Mouse (Mus musculus) neural tube, embryonic 12.5 days (tissue): ENCODE data around the gene Arrdc2. TPM values are rescaled to one million over a fixed set of nuclear protein-coding genes. Genes with fewer than 3 reads are reported as not detected.

Experiments used
- ATAC-seq: fragments of 200-750 bp; cut with Nextera tagmentation; 2 replicates; pipeline ENCODE4 v1.8.0; 2017; ENCODE audit warnings: low read depth, mild to moderate bottlenecking, moderate TSS enrichment, moderate library complexity; ENCODE audit not compliant: low FRiP score
- H3K27ac ChIP-seq: fragments of 300-500 bp; sonication (generic); 2 replicates; pipeline ENCODE4 v1.5.1; 2016
- H3K27me3 ChIP-seq: fragments of 300-500 bp; sonication (generic); replicated peaks from 2 replicates; pipeline ENCODE4 v1.6.1; 2016; ENCODE audit warnings: mild to moderate bottlenecking
- H3K36me3 ChIP-seq: fragments of 300-500 bp; sonication (generic); 2 replicates; pipeline ENCODE4 v1.6.1; 2016; ENCODE audit warnings: mild to moderate bottlenecking
- H3K4me1 ChIP-seq: fragments of 300-500 bp; sonication (generic); 2 replicates; pipeline ENCODE4 v1.6.1; 2016
- H3K4me2 ChIP-seq: fragments of 300-500 bp; sonication (generic); replicated peaks from 2 replicates; pipeline ENCODE4 v1.6.1; 2016; ENCODE audit warnings: mild to moderate bottlenecking
- H3K4me3 ChIP-seq: fragments of 300-500 bp; sonication (generic); 2 replicates; pipeline ENCODE4 v1.5.1; 2016
- H3K9ac ChIP-seq: fragments of 300-500 bp; sonication (generic); 2 replicates; pipeline ENCODE4 v1.6.1; 2016; ENCODE audit warnings: mild to moderate bottlenecking
- H3K9me3 ChIP-seq: fragments of 300-500 bp; sonication (generic); 2 replicates; pipeline ENCODE4 v1.6.1; 2016; ENCODE audit warnings: mild to moderate bottlenecking
- WGBS: fragments of 180-500 bp; shearing (Covaris S2); methylation state at CpG from one replicate; pipeline ENCODE4 v1.1.7; 2016; 5-methylcytosine and 5-hydroxymethylcytosine counted together
- polyA plus RNA-seq: library from polyadenylated mRNA; unstranded; fragments of >200 nt; fragmentation: Nextera tagmentation; extraction: Ambion mirVana; gene quantifications from 2 replicates; pipeline ENCODE4 v1.2.1, GENCODE M21; 2016

The Arrdc2 gene
- 9.7 and 10.2 TPM in 2 replicates for polyA plus RNA-seq

DNA sequence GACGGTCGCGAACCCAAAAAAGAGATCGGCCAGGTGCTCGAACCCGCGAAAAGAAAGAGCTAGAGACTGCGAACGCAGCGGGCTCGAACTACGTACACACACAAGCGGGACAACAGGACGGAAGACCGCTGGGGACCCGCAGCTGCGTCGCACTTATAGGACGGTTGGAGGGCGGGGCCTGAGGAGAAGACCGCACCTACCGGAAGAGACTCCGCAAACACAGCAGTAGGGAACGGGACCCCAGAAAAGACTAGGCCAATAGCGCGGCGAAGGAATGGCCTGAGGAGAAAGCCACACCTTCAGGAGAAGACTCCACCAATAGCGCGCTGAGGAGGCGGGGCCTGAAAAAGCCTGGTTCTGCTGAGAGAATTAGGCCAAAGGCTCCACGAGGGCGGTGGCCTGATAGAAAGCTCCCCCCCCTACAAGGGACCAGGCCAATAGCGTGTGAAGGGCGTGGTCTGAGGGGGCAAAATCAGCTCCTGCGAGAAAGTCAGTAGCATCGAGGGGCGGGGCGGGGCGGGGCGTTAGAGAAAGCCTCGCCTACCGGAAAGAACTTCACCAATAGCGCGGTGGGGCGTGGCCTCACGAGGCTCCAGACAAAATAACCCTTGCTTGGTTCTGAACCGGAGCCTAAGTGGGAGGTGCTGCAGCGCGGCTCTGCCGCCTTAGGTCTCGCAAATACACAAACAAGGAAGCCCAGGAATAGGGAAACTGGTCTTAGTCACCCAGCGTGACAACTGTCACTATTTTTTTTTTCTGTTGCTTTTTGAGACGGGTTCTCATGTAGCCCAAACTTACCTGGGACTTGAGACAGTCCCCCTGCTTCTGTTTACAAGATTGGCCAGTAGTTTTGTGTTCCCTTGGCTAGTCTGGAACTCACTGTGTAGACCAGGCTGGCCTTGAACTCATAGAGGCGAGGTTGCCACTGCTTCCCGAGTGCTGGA is at the start of gene Arrdc2:
Gene Arrdc2, minus strand, starts transcription at position 313 of the 944 bp plus-strand sequence.
- Histone ChIP-seq H3K4me3 (peak within 1 kb of the TSS; percentile 57), H3K27ac (peak within 1 kb of the TSS; percentile 42; the same call in 1 of the 2 replicates), H3K4me1 (peaks cover 10% of the 10 kb centered on the region), H3K36me3 (peaks cover 13% of the 10 kb centered on the region; the same call in 1 of the 2 replicates), H3K27me3 (no peaks in the 10 kb centered on the region), H3K4me2 (peak within 1 kb of the TSS; percentile 78), H3K9me3 (no peaks in the 10 kb centered on the region), H3K9ac (peak within 1 kb of the TSS; percentile 79)
- 3% methylated on average over 55 of the region's 55 CpGs for WGBS
- peak; percentile 94 for ATAC-seq

DNA sequence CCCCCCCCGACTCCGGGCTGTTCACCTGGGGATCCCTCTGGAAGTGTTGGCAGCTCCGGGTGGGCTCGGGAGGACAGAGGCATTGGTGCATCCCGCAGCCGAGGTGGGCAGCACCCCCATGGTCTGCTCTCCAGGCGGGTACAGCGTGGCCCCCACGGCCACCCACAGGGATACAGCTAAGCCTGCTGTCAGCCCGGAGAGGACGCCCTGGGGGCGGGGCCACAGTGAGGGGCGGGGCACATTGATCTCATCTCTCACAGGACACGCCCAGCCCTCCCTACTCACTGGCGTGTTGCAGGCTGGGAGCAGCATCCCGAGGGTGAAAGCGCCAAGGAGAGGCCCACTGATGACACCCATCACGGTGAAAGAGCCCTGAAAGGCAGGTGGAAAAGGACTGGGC is 48.1 kb upstream of the Arrdc2 start:
- 5% methylated on average over 18 of the region's 18 CpGs for WGBS
- peaks cover 54% of the 10 kb centered on the region for H3K27me3 ChIP-seq
- H3K4me1 ChIP-seq: peaks cover 15% of the 10 kb centered on the region
- peak overlapping the region; percentile 49 for H3K4me2 ChIP-seq
- no peak overlapping the region for H3K27ac ChIP-seq
- H3K4me3 ChIP-seq: peak overlapping the region; percentile 22; the same call in 1 of the 2 replicates
- ATAC-seq: peak; percentile 64
- 0 out of 2 replicates have a peak, but pooled peaks cover 2% of the 10 kb centered on the region for H3K36me3 ChIP-seq
- H3K9me3 ChIP-seq: no peaks in the 10 kb centered on the region
- H3K9ac ChIP-seq: peak overlapping the region; percentile 35; the same call in 1 of the 2 replicates

DNA sequence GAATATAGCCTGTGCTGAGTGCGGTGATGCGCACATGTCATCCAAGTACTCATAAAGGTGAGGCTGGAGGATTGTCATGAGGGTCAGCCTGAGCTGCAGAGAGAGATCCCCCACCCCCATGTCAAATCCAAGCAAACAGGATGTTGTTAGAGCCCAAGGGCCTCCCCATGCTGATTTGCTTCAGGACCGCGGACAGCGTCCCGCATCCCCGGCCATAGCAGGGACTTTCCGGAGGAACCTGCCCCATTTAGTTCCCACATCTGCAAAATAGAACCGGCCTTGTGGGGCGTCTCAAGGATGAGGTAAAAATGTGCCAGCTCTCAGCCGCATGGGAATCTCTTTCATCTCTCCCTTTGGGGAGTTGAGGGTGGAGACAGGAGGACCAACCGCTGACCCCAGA is 46.1 kb upstream of the Arrdc2 start:
- Histone ChIP-seq H3K27me3 (peaks cover 34% of the 10 kb centered on the region), H3K36me3 (no peaks in the 10 kb centered on the region), H3K4me1 (peaks cover 6% of the 10 kb centered on the region; the same call in 1 of the 2 replicates), H3K4me3 (no peak overlapping the region), H3K27ac (no peak overlapping the region), H3K9ac (no peak overlapping the region), H3K4me2 (no peak overlapping the region), H3K9me3 (no peaks in the 10 kb centered on the region)
- ATAC-seq: no peak
- 14% methylated on average over 12 of the region's 12 CpGs for WGBS

DNA sequence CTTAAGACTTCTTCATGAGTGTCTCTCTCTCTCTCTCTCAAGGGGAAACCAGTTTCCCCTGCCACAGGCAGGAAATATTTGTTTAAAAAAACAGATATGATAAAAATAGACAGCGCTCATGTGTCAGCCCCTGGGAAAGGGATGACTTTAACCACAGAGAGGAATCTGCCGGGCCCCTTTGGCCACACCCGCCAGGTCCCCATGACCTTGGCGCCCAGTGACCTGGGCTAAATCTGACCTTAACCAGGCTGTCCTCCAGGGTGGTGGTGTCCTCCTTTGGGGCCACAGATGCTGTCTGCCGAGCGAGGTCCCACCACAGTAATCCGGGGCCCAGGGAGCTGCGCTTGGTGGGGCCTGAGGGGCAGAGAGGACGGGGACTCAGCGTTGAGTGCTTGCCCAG is 45.2 kb upstream of the Arrdc2 start:
- no peak overlapping the region for H3K4me3 ChIP-seq
- 90% methylated on average over 10 of the region's 10 CpGs for WGBS
- no peak for ATAC-seq

DNA sequence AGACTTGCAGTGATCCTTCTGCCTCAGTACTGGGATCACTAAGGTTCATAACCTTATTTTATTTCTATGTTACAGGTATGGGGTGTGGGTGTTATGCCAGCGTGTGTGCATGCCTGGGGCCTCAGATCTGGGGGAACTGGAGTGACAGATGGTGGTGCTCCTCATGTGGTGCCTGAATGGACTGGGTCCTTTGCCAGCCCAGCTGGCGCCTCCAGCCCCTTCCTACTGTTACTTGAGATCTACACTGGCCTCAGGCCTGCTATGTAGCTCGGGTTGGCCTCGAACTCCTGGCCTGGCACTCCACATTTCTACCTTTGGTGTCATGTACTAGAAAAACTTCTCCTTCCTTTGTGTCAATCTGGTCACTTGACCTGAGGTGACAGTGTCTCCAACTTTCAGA is 44.7 kb upstream of the Arrdc2 start:
- no peak for ATAC-seq
- Histone ChIP-seq H3K9ac (no peak overlapping the region), H3K27me3 (peaks cover 27% of the 10 kb centered on the region), H3K36me3 (no peaks in the 10 kb centered on the region), H3K4me3 (no peak overlapping the region), H3K27ac (no peak overlapping the region), H3K4me1 (peaks cover 13% of the 10 kb centered on the region; the same call in 1 of the 2 replicates), H3K9me3 (no peaks in the 10 kb centered on the region), H3K4me2 (no peak overlapping the region)
- 79% methylated on average over 4 of the region's 4 CpGs for WGBS

More for the DNA sequence above, 45.2 kb upstream of the Arrdc2 start:
- no peaks in the 10 kb centered on the region for H3K36me3 ChIP-seq
- H3K4me2 ChIP-seq: no peak overlapping the region
- no peaks in the 10 kb centered on the region for H3K9me3 ChIP-seq
- no peak overlapping the region for H3K27ac ChIP-seq
- H3K9ac ChIP-seq: no peak overlapping the region
- peaks cover 12% of the 10 kb centered on the region; the same call in 1 of the 2 replicates for H3K4me1 ChIP-seq
- H3K27me3 ChIP-seq: peaks cover 32% of the 10 kb centered on the region

DNA sequence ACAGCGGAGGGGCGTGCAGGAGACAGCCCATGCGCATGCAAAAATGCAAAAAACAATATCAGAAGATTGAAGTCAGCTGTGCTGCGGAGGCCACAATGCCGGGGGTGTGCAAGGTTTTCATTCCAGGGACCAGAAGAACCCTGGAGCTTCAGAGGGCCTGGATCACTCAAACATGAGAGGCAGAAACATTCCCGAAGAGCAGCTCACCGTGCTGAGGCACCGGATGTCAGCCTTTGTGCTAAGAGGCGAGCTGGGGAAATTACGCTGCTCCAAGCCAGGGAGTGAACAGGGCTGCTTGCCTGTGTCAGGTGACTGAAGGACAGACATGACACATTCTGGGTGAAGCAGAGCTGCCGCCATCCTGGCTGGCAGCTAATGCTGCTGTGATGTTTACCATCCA is 41.0 kb upstream of the Arrdc2 start:
- peaks cover 7% of the 10 kb centered on the region; the same call in 1 of the 2 replicates for H3K4me1 ChIP-seq
- no peak overlapping the region for H3K4me2 ChIP-seq
- peaks cover 7% of the 10 kb centered on the region; the same call in 1 of the 2 replicates for H3K27me3 ChIP-seq
- no peaks in the 10 kb centered on the region for H3K36me3 ChIP-seq
- no peak for ATAC-seq
- WGBS: 32% methylated on average over 11 of the region's 11 CpGs
- no peak overlapping the region for H3K9ac ChIP-seq
- H3K27ac ChIP-seq: no peak overlapping the region
- H3K9me3 ChIP-seq: no peaks in the 10 kb centered on the region
- H3K4me3 ChIP-seq: no peak overlapping the region

DNA sequence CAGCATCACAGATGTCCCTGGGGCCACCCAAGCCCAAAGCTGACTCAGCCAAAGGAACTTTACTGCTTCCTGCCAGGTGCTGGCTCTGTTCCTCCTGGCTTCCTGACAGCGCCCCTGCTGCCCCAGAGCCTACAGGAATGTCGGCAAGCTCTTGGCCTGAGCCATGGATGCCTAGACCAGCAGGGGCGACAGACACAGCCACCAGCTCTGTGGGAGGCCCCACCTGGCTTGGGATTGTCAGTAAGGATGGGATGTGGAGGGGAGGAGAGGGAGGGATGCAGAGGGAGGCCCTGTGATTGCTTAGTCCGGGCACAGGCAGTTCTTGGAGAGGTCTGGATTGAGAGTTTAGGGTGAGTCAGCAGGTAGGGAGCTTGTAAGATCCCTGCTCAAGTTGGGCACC is 40.6 kb upstream of the Arrdc2 start:
- 11% methylated on average over 4 of the region's 4 CpGs for WGBS
- Histone ChIP-seq H3K27ac (no peak overlapping the region), H3K36me3 (no peaks in the 10 kb centered on the region), H3K4me1 (peaks cover 7% of the 10 kb centered on the region; the same call in 1 of the 2 replicates), H3K9ac (0 out of 2 replicates have a peak overlapping the region, but pooled peaks have one; percentile 21), H3K27me3 (peaks cover 7% of the 10 kb centered on the region; the same call in 1 of the 2 replicates), H3K9me3 (no peaks in the 10 kb centered on the region), H3K4me2 (no peak overlapping the region), H3K4me3 (no peak overlapping the region)
- no peak for ATAC-seq

DNA sequence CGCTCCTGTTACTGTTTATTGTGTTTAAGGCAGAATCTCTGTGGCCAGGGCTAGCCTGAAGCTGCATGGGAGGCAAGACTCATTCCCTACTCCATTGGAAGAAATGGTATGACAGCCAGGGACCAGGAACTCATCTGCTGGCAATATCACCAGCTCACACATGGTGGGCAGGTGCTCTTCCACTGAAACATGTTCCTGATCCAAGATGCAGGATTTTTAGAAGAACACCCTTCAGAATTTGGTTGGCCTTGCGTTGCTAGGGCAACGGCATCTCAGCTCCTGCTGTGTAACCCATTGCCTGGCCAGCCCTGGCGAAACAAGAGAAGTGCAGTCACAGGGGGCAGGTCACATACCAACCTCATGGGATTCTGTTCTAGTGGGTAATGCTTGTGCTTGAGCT is 40.0 kb upstream of the Arrdc2 start:
- ATAC-seq: no peak
- no peak overlapping the region for H3K9ac ChIP-seq
- no peaks in the 10 kb centered on the region for H3K36me3 ChIP-seq
- no peaks in the 10 kb centered on the region for H3K9me3 ChIP-seq
- H3K4me2 ChIP-seq: no peak overlapping the region
- WGBS: 52% methylated on average over 4 of the region's 4 CpGs
- H3K4me1 ChIP-seq: peaks cover 7% of the 10 kb centered on the region; the same call in 1 of the 2 replicates
- H3K27me3 ChIP-seq: 0 out of 2 replicates have a peak, but pooled peaks cover 7% of the 10 kb centered on the region
- no peak overlapping the region for H3K4me3 ChIP-seq
- H3K27ac ChIP-seq: no peak overlapping the region

DNA sequence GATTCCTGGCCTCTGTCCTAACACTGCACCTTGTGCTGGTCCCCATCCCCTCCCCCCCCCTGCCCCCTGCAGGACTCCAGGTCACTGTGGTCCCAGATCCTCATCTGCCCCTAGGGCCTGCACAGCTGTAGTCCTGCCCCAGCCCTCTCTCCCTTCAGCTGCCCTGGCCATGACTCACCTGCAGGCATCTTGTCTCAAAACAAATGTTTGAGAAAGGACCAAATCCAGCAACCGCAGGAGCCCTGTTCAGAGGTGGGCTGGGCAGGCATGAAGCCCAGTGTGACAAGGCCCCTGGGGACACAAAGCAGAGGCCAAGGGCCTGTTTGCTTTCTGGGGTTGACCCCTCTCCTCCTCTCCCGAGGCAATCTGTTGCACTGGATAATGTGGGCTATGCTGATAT is 38.7 kb upstream of the Arrdc2 start:
- 69% methylated on average over 2 of the region's 2 CpGs for WGBS
- H3K9ac ChIP-seq: no peak overlapping the region
- no peak for ATAC-seq

DNA sequence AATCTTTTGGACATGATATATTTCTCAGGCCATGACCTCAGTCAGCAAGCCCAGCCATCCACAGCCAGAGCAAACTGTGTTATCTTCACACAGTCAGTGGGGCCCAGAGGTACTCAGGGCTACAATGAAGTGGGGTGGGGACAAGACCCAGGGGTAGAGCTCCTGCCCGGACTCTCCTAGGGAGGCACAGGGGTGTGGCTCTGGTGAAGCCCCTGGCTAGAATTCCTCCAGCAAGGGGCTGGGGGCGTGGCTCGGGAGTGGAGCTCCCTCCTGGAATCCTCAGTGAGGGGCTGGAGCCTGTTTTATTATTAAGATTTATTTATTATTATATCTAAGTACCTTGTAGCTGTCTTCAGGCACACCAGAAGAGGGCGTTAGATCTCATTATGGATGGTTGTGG is 36.9 kb upstream of the Arrdc2 start:
- no peak for ATAC-seq
- Histone ChIP-seq H3K36me3 (no peaks in the 10 kb centered on the region), H3K9me3 (no peaks in the 10 kb centered on the region), H3K27ac (no peak overlapping the region), H3K4me3 (no peak overlapping the region), H3K4me1 (peaks cover 20% of the 10 kb centered on the region; the same call in 1 of the 2 replicates), H3K9ac (no peak overlapping the region), H3K4me2 (no peak overlapping the region), H3K27me3 (0 out of 2 replicates have a peak, but pooled peaks cover 7% of the 10 kb centered on the region)
- WGBS: 76% methylated on average over 4 of the region's 4 CpGs

More for the DNA sequence above, 38.7 kb upstream of the Arrdc2 start:
- H3K4me2 ChIP-seq: no peak overlapping the region
- H3K4me1 ChIP-seq: peaks cover 7% of the 10 kb centered on the region; the same call in 1 of the 2 replicates
- H3K36me3 ChIP-seq: no peaks in the 10 kb centered on the region
- 0 out of 2 replicates have a peak, but pooled peaks cover 7% of the 10 kb centered on the region for H3K27me3 ChIP-seq
- H3K27ac ChIP-seq: no peak overlapping the region
- H3K9me3 ChIP-seq: no peaks in the 10 kb centered on the region
- no peak overlapping the region for H3K4me3 ChIP-seq

DNA sequence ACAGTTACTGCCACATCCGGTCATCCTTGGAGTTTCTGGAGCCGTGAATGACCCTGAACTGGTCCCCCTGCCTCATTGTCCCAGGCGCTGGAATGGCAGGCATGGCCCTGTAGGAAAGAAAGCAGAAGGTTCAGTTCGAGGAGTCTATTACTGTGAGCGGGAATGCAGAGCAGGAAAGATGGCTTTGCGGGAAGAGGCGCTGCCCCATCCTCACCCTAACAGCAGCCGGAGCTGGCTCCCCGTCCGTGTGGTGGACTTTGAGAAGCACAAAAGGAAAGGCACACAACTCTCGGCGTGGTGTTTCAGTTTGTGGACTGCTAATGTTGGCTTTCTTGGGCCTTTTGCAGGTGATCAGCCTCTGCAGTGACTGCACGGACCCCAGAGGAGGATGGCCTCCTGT is 34.9 kb upstream of the Arrdc2 start:
- H3K36me3 ChIP-seq: no peaks in the 10 kb centered on the region
- no peak overlapping the region for H3K9ac ChIP-seq
- H3K4me2 ChIP-seq: no peak overlapping the region
- H3K27ac ChIP-seq: no peak overlapping the region
- 91% methylated on average over 13 of the region's 13 CpGs for WGBS
- no peak for ATAC-seq
- H3K9me3 ChIP-seq: no peaks in the 10 kb centered on the region
- peaks cover 16% of the 10 kb centered on the region for H3K4me1 ChIP-seq
- H3K4me3 ChIP-seq: no peak overlapping the region
- no peaks in the 10 kb centered on the region for H3K27me3 ChIP-seq

DNA sequence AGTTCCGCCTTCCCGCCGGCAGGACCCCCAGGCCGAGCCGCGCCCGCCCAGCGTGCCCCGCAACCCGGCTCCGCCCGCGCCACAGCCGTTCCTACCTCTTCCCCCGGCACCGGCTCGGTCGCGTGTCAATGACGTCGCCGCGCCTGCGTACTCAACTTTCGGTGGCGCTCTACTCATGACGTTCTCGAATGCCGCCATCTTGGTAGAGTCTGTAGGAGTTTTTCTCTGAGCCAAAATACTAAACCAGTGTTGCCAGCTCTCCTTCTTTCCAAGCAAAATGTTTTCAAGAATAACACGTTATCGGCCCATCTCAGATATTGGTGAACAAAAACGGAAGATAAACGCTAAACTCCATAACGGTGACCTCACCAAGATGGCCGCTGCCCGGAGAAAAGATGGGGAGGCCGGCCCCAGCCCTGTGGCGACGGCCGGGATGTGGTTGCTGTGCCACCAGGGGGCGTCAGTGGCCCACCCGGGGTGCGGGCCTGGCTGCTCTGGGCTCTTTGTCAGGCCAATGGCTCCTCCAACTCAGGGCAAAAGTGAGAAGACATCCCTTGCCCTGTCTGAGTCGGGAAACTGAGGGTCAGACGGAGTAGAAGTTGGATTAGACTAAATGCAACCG is 34.0 kb upstream of the Arrdc2 start, which contains the start of gene Ccdc124:
Gene Ccdc124, minus strand, starts transcription at position 572 of the 622 bp plus-strand sequence.
- ATAC-seq: peak; percentile 92
- WGBS: under 1% methylated on average over 46 of the region's 46 CpGs
- Histone ChIP-seq H3K27ac (peak within 1 kb of the TSS; percentile 27; the same call in 1 of the 2 replicates), H3K27me3 (no peaks in the 10 kb centered on the region), H3K4me3 (peak within 1 kb of the TSS; percentile 77), H3K9ac (peak within 1 kb of the TSS; percentile 79), H3K4me1 (peaks cover 26% of the 10 kb centered on the region), H3K9me3 (no peaks in the 10 kb centered on the region), H3K36me3 (no peaks in the 10 kb centered on the region), H3K4me2 (peak within 1 kb of the TSS; percentile 90)
